Mouse (Mus musculus) myocyte (in vitro differentiated cells): ENCODE data around the gene Glb1.

Source experiments
- CEBPB ChIP-seq: IDR thresholded peaks from 2 replicates; pipeline ENCODE4 v1.6.1; 2011; ENCODE audit warnings: mild to moderate bottlenecking, moderate library complexity; ENCODE audit not compliant: poor library complexity, insufficient read depth, severe bottlenecking
- E2F4 ChIP-seq: IDR thresholded peaks from one replicate; pipeline ENCODE4 v1.6.1; 2011; ENCODE audit warnings: mild to moderate bottlenecking, control low read depth, moderate library complexity; ENCODE audit not compliant: insufficient read depth
- MAX ChIP-seq: IDR thresholded peaks from one replicate; pipeline ENCODE4 v1.6.1; 2011; ENCODE audit warnings: low read depth, mild to moderate bottlenecking, control low read depth
- MYOG ChIP-seq, 3 experiments: IDR thresholded peaks; one replicate each; pipeline ENCODE4 v1.6.1; 2011; ENCODE audit warnings: control low read depth in 2 of 3, low read depth in 2 of 3, mild to moderate bottlenecking in 2 of 3; ENCODE audit not compliant: insufficient read length in 2 of 3, control insufficient read depth in 1 of 3, insufficient read depth in 1 of 3
- POLR2A ChIP-seq: IDR thresholded peaks from one replicate; pipeline ENCODE4 v1.6.1; 2011; ENCODE audit warnings: low read depth, mild to moderate bottlenecking, control low read depth, moderate library complexity; ENCODE audit not compliant: insufficient read length
- POLR2AphosphoS2 ChIP-seq: IDR thresholded peaks from one replicate; pipeline ENCODE4 v1.6.1; 2011; ENCODE audit warnings: low read depth, control low read depth; ENCODE audit not compliant: insufficient read length
- REST ChIP-seq: IDR thresholded peaks from one replicate; pipeline ENCODE4 v1.6.1; 2011; ENCODE audit warnings: mild to moderate bottlenecking, control low read depth, moderate library complexity; ENCODE audit not compliant: insufficient read depth, insufficient read length
- TCF12 ChIP-seq: IDR thresholded peaks from one replicate; pipeline ENCODE4 v1.6.1; 2011; ENCODE audit warnings: mild to moderate bottlenecking, control low read depth; ENCODE audit not compliant: poor library complexity, insufficient read depth, severe bottlenecking
- USF1 ChIP-seq: IDR thresholded peaks from one replicate; pipeline ENCODE4 v1.6.1; 2011; ENCODE audit warnings: low read depth, mild to moderate bottlenecking, control low read depth, moderate library complexity

- TF ChIP-seq MAX, result no peak
- TF ChIP-seq REST, result no peak
- TF ChIP-seq TCF12, result no peak
- no peak for TF ChIP-seq POLR2A
- no peak for TF ChIP-seq E2F4
- TF ChIP-seq POLR2AphosphoS2, result no peak
- TF ChIP-seq MYOG (IDR thresholded peaks at IDR 0.05; ENCODE audit: control insufficient read depth in 1 of 3, insufficient read depth in 1 of 3, insufficient read length in 2 of 3, low read depth in 2 of 3), result no peak
- TF ChIP-seq CEBPB, result no peak
- no peak for TF ChIP-seq USF1
These were observed 11.4 kb upstream of the Glb1 start for GRCm38 (mm10) chr9:114389371-114389904.
